Mouse (Mus musculus) adrenal gland, postnatal 14 days (tissue): ENCODE measurements around the gene Atf7ip. TPM values are rescaled to one million over a fixed set of nuclear protein-coding genes. Genes with fewer than 3 reads are reported as not detected.

Experiments
- DNase-seq: peaks from one replicate; pipeline ENCODE4 v3.0.0; 2021; ENCODE audit warnings: mixed read lengths
- total RNA-seq: library from RNA; stranded (reverse); gene quantifications from 2 replicates; pipeline ENCODE4 v1.2.3, GENCODE M21; 2021

Gene Atf7ip
- total RNA-seq, 1 experiment from 2014 or later = 82.0 TPM

- no peak for DNase-seq
Measured at GRCm38 (mm10) chr6:136646207-136646606, 140.2 kb downstream of the Atf7ip start.

- DNase-seq = no peak
Measured at GRCm38 (mm10) chr6:136647455-136647861, 141.5 kb downstream of the Atf7ip start.

- no peak for DNase-seq
Measured at GRCm38 (mm10) chr6:136650664-136651063, 144.7 kb downstream of the Atf7ip start.

GRCm38 (mm10) chr6:136653331-136653730 is 147.4 kb downstream of the Atf7ip start:
- no peak for DNase-seq

- no peak for DNase-seq
Measured at GRCm38 (mm10) chr6:136654470-136654869, 148.5 kb downstream of the Atf7ip start.

- DNase-seq = no peak
Measured at GRCm38 (mm10) chr6:136655786-136656185, 149.8 kb downstream of the Atf7ip start.

GRCm38 (mm10) chr6:136658303-136658702 is 152.3 kb downstream of the Atf7ip start:
- DNase-seq = no peak

GRCm38 (mm10) chr6:136659226-136659625 is 153.3 kb downstream of the Atf7ip start:
- DNase-seq = no peak

Other genes with a start within 250 kb of the Atf7ip start
- gene Gm8994, start 178.6 kb upstream of the Atf7ip start, total RNA-seq = not detected in 2 replicates
- gene E330021D16Rik, start 90.6 kb upstream of the Atf7ip start, total RNA-seq = not detected in 2 replicates
- gene Plbd1, start 155.8 kb downstream of the Atf7ip start, total RNA-seq = 101 and 110 TPM in 2 replicates